Mouse (Mus musculus): ENCODE measurements around the gene Ten1.

- 0 out of 2 replicates have a peak, but pooled peaks have one; percentile 23 for TF ChIP-seq POLR2A (IDR thresholded peaks at IDR 0.05; ENCODE audit: low read depth, low read length)
- no peak for TF ChIP-seq CTCF (IDR thresholded peaks at IDR 0.05; ENCODE audit: extremely low read depth, insufficient read length, insufficient replicate concordance, low read depth, low read length)
These were observed 1.1 kb upstream of the Ten1 start for GRCm38 (mm10) chr11:116197584-116197906.

Measured in small intestine, adult 2 months (tissue).